Mouse (Mus musculus): Measurements from ENCODE around the gene Epb41l4b. TPM values are rescaled to one million over a fixed set of nuclear protein-coding genes. Genes with fewer than 3 reads are reported as not detected.

The Epb41l4b gene
- total and polyA plus RNA-seq, 3 experiments = 0.11 TPM; not detected in 2

GRCm38 (mm10) chr4:56963687-56964086 lies 179.6 kb downstream of the Epb41l4b start:
- H3K27me3 ChIP-seq (ENCODE audit: insufficient read depth, low read length) = no peaks in the 10 kb centered on the region
- DNase-seq (ENCODE audit: low spot score) (no peak), ATAC-seq (ENCODE audit: extremely low read depth, insufficient number of reproducible peaks, low FRiP score, poor library complexity, severe bottlenecking) (no peak)
- no peaks in the 10 kb centered on the region for H3K36me3 ChIP-seq (replicated peaks)
- no peaks in the 10 kb centered on the region for H3K4me1 ChIP-seq (ENCODE audit: insufficient read depth, low read depth, low read length)
- TF ChIP-seq TAL1 (conservative IDR thresholded peaks at IDR 0.05; ENCODE audit: low read depth, low read length) (no peak), GATA1 (IDR thresholded peaks at IDR 0.05; ENCODE audit: borderline replicate concordance, low read length) (no peak), CTCF (IDR thresholded peaks at IDR 0.05; ENCODE audit: low read depth, low read length) (no peak), POLR2AphosphoS5 (IDR thresholded peaks at IDR 0.05; ENCODE audit: insufficient replicate concordance, low read depth, low read length) (no peak), GATA2 (IDR thresholded peaks at IDR 0.05; ENCODE audit: borderline replicate concordance, low read depth, low read length) (no peak)
- H3K4me3 ChIP-seq (ENCODE audit: low read depth, low read length) = no peak overlapping the region
- H3K9me3 ChIP-seq (replicated peaks) = no peaks in the 10 kb centered on the region

GRCm38 (mm10) chr4:56961320-56961925 lies 181.8 kb downstream of the Epb41l4b start:
- TF ChIP-seq GATA1 (IDR thresholded peaks at IDR 0.05; ENCODE audit: borderline replicate concordance, low read length) = no peak
- TF ChIP-seq GATA2 (IDR thresholded peaks at IDR 0.05; ENCODE audit: borderline replicate concordance, low read depth, low read length) = no peak
- no peak for TF ChIP-seq TAL1 (conservative IDR thresholded peaks at IDR 0.05; ENCODE audit: low read depth, low read length)
- no peak for TF ChIP-seq CTCF (IDR thresholded peaks at IDR 0.05; ENCODE audit: low read depth, low read length)
- TF ChIP-seq POLR2AphosphoS5 (IDR thresholded peaks at IDR 0.05; ENCODE audit: insufficient replicate concordance, low read depth, low read length) = no peak
- no peak for ATAC-seq (ENCODE audit: extremely low read depth, insufficient number of reproducible peaks, low FRiP score, poor library complexity, severe bottlenecking)
- Histone ChIP-seq H3K36me3 (replicated peaks) (no peaks in the 10 kb centered on the region), H3K4me3 (ENCODE audit: low read depth, low read length) (no peak overlapping the region), H3K27me3 (ENCODE audit: insufficient read depth, low read length) (peaks cover 2% of the 10 kb centered on the region; the same call in 1 of the 2 replicates), H3K9me3 (replicated peaks) (no peaks in the 10 kb centered on the region), H3K4me1 (ENCODE audit: insufficient read depth, low read depth, low read length) (no peaks in the 10 kb centered on the region)
- DNase-seq (ENCODE audit: low spot score) = no peak

GRCm38 (mm10) chr4:56957518-56957917 lies 185.7 kb downstream of the Epb41l4b start:
- ATAC-seq (ENCODE audit: extremely low read depth, insufficient number of reproducible peaks, low FRiP score, poor library complexity, severe bottlenecking) = no peak
- Histone ChIP-seq H3K9me3 (replicated peaks) (no peaks in the 10 kb centered on the region), H3K27me3 (ENCODE audit: insufficient read depth, low read length) (peaks cover 5% of the 10 kb centered on the region; the same call in 1 of the 2 replicates), H3K36me3 (replicated peaks) (no peaks in the 10 kb centered on the region), H3K4me3 (ENCODE audit: low read depth, low read length) (no peak overlapping the region), H3K4me1 (ENCODE audit: insufficient read depth, low read depth, low read length) (no peaks in the 10 kb centered on the region)
- DNase-seq (ENCODE audit: low spot score) = no peak
- TF ChIP-seq GATA1 (IDR thresholded peaks at IDR 0.05; ENCODE audit: borderline replicate concordance, low read length) = no peak
- TF ChIP-seq CTCF (IDR thresholded peaks at IDR 0.05; ENCODE audit: low read depth, low read length) = no peak
- TF ChIP-seq TAL1 (conservative IDR thresholded peaks at IDR 0.05; ENCODE audit: low read depth, low read length) = no peak
- no peak for TF ChIP-seq GATA2 (IDR thresholded peaks at IDR 0.05; ENCODE audit: borderline replicate concordance, low read depth, low read length)
- TF ChIP-seq POLR2AphosphoS5 (IDR thresholded peaks at IDR 0.05; ENCODE audit: insufficient replicate concordance, low read depth, low read length) = no peak

GRCm38 (mm10) chr4:56953235-56953634 lies 190.0 kb downstream of the Epb41l4b start:
- Histone ChIP-seq H3K27me3 (ENCODE audit: insufficient read depth, low read length) (peaks cover 11% of the 10 kb centered on the region), H3K36me3 (replicated peaks) (no peaks in the 10 kb centered on the region), H3K9me3 (replicated peaks) (no peaks in the 10 kb centered on the region), H3K4me3 (ENCODE audit: low read depth, low read length) (no peak overlapping the region), H3K4me1 (ENCODE audit: insufficient read depth, low read depth, low read length) (no peaks in the 10 kb centered on the region)
- TF ChIP-seq GATA2 (IDR thresholded peaks at IDR 0.05; ENCODE audit: borderline replicate concordance, low read depth, low read length) (no peak), POLR2AphosphoS5 (IDR thresholded peaks at IDR 0.05; ENCODE audit: insufficient replicate concordance, low read depth, low read length) (no peak), GATA1 (IDR thresholded peaks at IDR 0.05; ENCODE audit: borderline replicate concordance, low read length) (no peak), TAL1 (conservative IDR thresholded peaks at IDR 0.05; ENCODE audit: low read depth, low read length) (no peak), CTCF (IDR thresholded peaks at IDR 0.05; ENCODE audit: low read depth, low read length) (no peak)
- ATAC-seq (ENCODE audit: extremely low read depth, insufficient number of reproducible peaks, low FRiP score, poor library complexity, severe bottlenecking) = no peak; the same call in 1 of the 2 replicates
- no peak for DNase-seq (ENCODE audit: low spot score)

GRCm38 (mm10) chr4:56951701-56952100 lies 191.5 kb downstream of the Epb41l4b start:
- Histone ChIP-seq H3K36me3 (replicated peaks) (no peaks in the 10 kb centered on the region), H3K4me3 (ENCODE audit: low read depth, low read length) (no peak overlapping the region), H3K4me1 (ENCODE audit: insufficient read depth, low read depth, low read length) (peaks cover 4% of the 10 kb centered on the region), H3K27me3 (ENCODE audit: insufficient read depth, low read length) (peaks cover 11% of the 10 kb centered on the region), H3K9me3 (replicated peaks) (no peaks in the 10 kb centered on the region)
- ATAC-seq (ENCODE audit: extremely low read depth, insufficient number of reproducible peaks, low FRiP score, poor library complexity, severe bottlenecking) (no peak), DNase-seq (ENCODE audit: low spot score) (no peak)
- TF ChIP-seq GATA1 (IDR thresholded peaks at IDR 0.05; ENCODE audit: borderline replicate concordance, low read length) (no peak), CTCF (IDR thresholded peaks at IDR 0.05; ENCODE audit: low read depth, low read length) (no peak), GATA2 (IDR thresholded peaks at IDR 0.05; ENCODE audit: borderline replicate concordance, low read depth, low read length) (no peak), TAL1 (conservative IDR thresholded peaks at IDR 0.05; ENCODE audit: low read depth, low read length) (no peak), POLR2AphosphoS5 (IDR thresholded peaks at IDR 0.05; ENCODE audit: insufficient replicate concordance, low read depth, low read length) (no peak)

GRCm38 (mm10) chr4:56949494-56949893 lies 193.7 kb downstream of the Epb41l4b start:
- H3K9me3 ChIP-seq (replicated peaks) = no peaks in the 10 kb centered on the region
- peaks cover 6% of the 10 kb centered on the region for H3K36me3 ChIP-seq (replicated peaks)
- DNase-seq (ENCODE audit: low spot score) (no peak), ATAC-seq (ENCODE audit: extremely low read depth, insufficient number of reproducible peaks, low FRiP score, poor library complexity, severe bottlenecking) (no peak)
- TF ChIP-seq TAL1 (conservative IDR thresholded peaks at IDR 0.05; ENCODE audit: low read depth, low read length) = no peak
- no peak for TF ChIP-seq CTCF (IDR thresholded peaks at IDR 0.05; ENCODE audit: low read depth, low read length)
- no peak for TF ChIP-seq GATA1 (IDR thresholded peaks at IDR 0.05; ENCODE audit: borderline replicate concordance, low read length)
- no peak for TF ChIP-seq POLR2AphosphoS5 (IDR thresholded peaks at IDR 0.05; ENCODE audit: insufficient replicate concordance, low read depth, low read length)
- no peak for TF ChIP-seq GATA2 (IDR thresholded peaks at IDR 0.05; ENCODE audit: borderline replicate concordance, low read depth, low read length)
- H3K27me3 ChIP-seq (ENCODE audit: insufficient read depth, low read length) = peaks cover 9% of the 10 kb centered on the region
- H3K4me1 ChIP-seq (ENCODE audit: insufficient read depth, low read depth, low read length) = peaks cover 14% of the 10 kb centered on the region
- no peak overlapping the region for H3K4me3 ChIP-seq (ENCODE audit: low read depth, low read length)

Measured in G1E (cell line).